Mouse (Mus musculus): Measurements from ENCODE around the gene Acad12. TPM values are rescaled to one million over a fixed set of nuclear protein-coding genes. Genes with fewer than 3 reads are reported as not detected.

The Acad12 gene
- polyA plus RNA-seq, 1 experiment: 5.8 TPM

DNA sequence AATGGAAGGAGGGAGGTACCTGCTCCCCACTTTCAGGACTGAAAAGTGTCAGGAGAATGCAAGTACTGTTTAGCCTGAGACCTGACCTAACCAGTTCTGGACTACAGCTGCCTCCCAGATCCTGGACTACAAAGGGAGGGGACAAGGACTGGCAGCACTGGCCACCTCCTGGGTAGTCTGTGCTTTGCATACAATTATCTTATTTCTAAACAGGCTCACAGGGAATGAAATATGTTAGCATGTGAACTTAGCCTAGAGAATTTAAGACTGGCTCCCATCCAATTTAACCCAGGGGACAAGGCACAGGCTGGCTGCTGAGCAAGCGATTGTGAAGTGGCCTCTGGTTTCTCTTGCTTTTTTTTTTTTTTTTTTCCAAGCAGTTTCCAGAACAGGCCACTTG, 48.0 kb downstream of the Acad12 start:
- H3K4me1 ChIP-seq (ENCODE audit: control insufficient read depth, insufficient read depth, low read length): no peaks in the 10 kb centered on the region
- no peaks in the 10 kb centered on the region for H3K27me3 ChIP-seq (ENCODE audit: control insufficient read depth, insufficient read depth, low read length, poor library complexity, severe bottlenecking)
- H3K27ac ChIP-seq (ENCODE audit: insufficient read depth, low read length): no peak overlapping the region

DNA sequence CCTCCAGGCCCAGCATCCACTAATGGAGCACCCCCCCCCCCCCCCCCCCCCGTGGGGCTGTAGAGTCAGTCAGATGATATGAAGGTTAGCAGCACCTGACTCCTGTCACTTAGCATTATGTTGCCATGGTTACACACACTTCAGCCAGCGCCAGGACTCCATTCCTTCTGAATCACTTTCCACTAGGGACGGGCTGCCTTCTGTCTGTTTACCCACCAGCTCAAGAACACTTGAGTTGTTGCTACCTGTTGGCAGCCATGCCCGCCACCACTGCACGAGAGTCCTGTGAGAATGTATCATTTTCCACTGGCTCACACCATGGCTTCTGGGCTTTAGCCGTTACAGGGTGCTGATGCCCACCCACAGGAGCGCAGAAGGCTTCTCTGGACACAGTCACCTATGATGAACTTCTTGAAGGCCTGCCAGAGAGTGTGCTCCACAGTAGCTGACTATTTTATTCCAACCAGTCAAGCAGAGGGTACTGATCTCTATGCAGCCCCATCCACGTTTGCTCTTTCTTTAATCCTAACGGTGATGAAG, 48.8 kb downstream of the Acad12 start:
- Histone ChIP-seq H3K4me1 (ENCODE audit: control insufficient read depth, insufficient read depth, low read length) (no peaks in the 10 kb centered on the region), H3K27me3 (ENCODE audit: control insufficient read depth, insufficient read depth, low read length, poor library complexity, severe bottlenecking) (no peaks in the 10 kb centered on the region), H3K9me3 (replicated peaks; ENCODE audit: control insufficient read depth, insufficient read depth, low read length, poor library complexity, severe bottlenecking) (no peaks in the 10 kb centered on the region), H3K36me3 (ENCODE audit: control insufficient read depth, insufficient read depth, low read length, poor library complexity, severe bottlenecking) (peaks cover 11% of the 10 kb centered on the region), H3K27ac (ENCODE audit: insufficient read depth, low read length) (no peak overlapping the region), H3K4me3 (ENCODE audit: low read depth, low read length) (no peak overlapping the region), H3K9ac (ENCODE audit: low read depth, poor library complexity, severe bottlenecking) (no peak overlapping the region)
- TF ChIP-seq EP300 (IDR thresholded peaks at IDR 0.05; ENCODE audit: insufficient read depth, low read depth, low read length): no peak
- no peak for TF ChIP-seq CTCF (IDR thresholded peaks at IDR 0.05; ENCODE audit: low read depth, low read length)
- TF ChIP-seq POLR2A (IDR thresholded peaks at IDR 0.05; ENCODE audit: insufficient read depth, low read length): no peak

More for the DNA sequence above, 48.0 kb downstream of the Acad12 start:
- H3K36me3 ChIP-seq (ENCODE audit: control insufficient read depth, insufficient read depth, low read length, poor library complexity, severe bottlenecking): peaks cover 11% of the 10 kb centered on the region
- no peak overlapping the region for H3K4me3 ChIP-seq (ENCODE audit: low read depth, low read length)
- no peak overlapping the region for H3K9ac ChIP-seq (ENCODE audit: low read depth, poor library complexity, severe bottlenecking)
- no peaks in the 10 kb centered on the region for H3K9me3 ChIP-seq (replicated peaks; ENCODE audit: control insufficient read depth, insufficient read depth, low read length, poor library complexity, severe bottlenecking)
- TF ChIP-seq POLR2A (IDR thresholded peaks at IDR 0.05; ENCODE audit: insufficient read depth, low read length) (no peak), CTCF (IDR thresholded peaks at IDR 0.05; ENCODE audit: low read depth, low read length) (no peak), EP300 (IDR thresholded peaks at IDR 0.05; ENCODE audit: insufficient read depth, low read depth, low read length) (no peak)

GRCm38 (mm10) chr5:121566035-121566681, 52.6 kb downstream of the Acad12 start:
- Histone ChIP-seq H3K27me3 (ENCODE audit: control insufficient read depth, insufficient read depth, low read length, poor library complexity, severe bottlenecking) (no peaks in the 10 kb centered on the region), H3K9ac (ENCODE audit: low read depth, poor library complexity, severe bottlenecking) (no peak overlapping the region), H3K27ac (ENCODE audit: insufficient read depth, low read length) (no peak overlapping the region), H3K4me1 (ENCODE audit: control insufficient read depth, insufficient read depth, low read length) (no peaks in the 10 kb centered on the region), H3K9me3 (replicated peaks; ENCODE audit: control insufficient read depth, insufficient read depth, low read length, poor library complexity, severe bottlenecking) (no peaks in the 10 kb centered on the region), H3K4me3 (ENCODE audit: low read depth, low read length) (no peak overlapping the region), H3K36me3 (ENCODE audit: control insufficient read depth, insufficient read depth, low read length, poor library complexity, severe bottlenecking) (peaks cover 8% of the 10 kb centered on the region)
- TF ChIP-seq POLR2A (IDR thresholded peaks at IDR 0.05; ENCODE audit: insufficient read depth, low read length) (no peak), EP300 (IDR thresholded peaks at IDR 0.05; ENCODE audit: insufficient read depth, low read depth, low read length) (no peak), CTCF (IDR thresholded peaks at IDR 0.05; ENCODE audit: low read depth, low read length) (no peak)

DNA sequence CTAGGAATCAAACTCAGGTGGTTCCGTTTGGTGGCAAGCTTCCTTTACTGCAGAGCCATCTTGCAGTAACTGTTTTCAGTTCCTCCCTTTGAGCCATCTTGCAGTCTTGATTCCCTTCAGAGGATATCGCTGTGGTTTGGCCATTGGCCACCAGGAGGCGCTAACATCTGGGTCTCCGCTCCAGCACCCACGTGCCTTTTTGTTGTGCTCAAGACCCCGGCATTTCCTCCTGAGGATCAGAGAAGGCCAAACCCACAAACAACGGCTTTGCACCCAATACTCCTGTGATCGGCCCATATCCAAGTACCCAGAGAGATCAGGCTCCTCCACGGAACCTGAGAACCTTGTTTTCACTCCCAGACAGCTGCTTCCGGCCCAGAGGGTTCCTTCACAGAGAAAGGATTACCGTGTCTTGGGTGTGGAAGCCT, 54.3 kb downstream of the Acad12 start:
- H3K9ac ChIP-seq (ENCODE audit: low read depth, poor library complexity, severe bottlenecking): no peak overlapping the region

DNA sequence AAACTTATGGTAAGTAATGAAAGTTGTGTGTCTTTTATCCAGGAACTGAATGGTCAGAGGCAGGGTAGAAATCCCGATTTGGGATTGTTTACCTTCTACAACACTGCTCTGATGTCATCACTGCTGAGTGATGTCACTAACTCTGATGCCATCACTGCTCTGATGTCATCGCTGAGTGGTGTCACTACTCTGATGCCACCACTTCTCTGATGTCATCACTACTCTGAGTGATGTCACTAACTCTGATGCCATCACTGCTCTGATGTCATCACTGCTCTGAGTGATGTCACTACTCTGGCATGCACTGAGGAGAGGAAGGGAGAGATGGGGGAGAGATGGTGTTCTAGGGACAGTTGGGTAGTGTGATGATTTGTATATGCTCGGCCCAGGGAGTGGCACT, 56.3 kb downstream of the Acad12 start:
- Histone ChIP-seq H3K36me3 (ENCODE audit: control insufficient read depth, insufficient read depth, low read length, poor library complexity, severe bottlenecking) (no peaks in the 10 kb centered on the region), H3K9ac (ENCODE audit: low read depth, poor library complexity, severe bottlenecking) (no peak overlapping the region), H3K27me3 (ENCODE audit: control insufficient read depth, insufficient read depth, low read length, poor library complexity, severe bottlenecking) (no peaks in the 10 kb centered on the region), H3K9me3 (replicated peaks; ENCODE audit: control insufficient read depth, insufficient read depth, low read length, poor library complexity, severe bottlenecking) (no peaks in the 10 kb centered on the region), H3K4me3 (ENCODE audit: low read depth, low read length) (no peak overlapping the region), H3K4me1 (ENCODE audit: control insufficient read depth, insufficient read depth, low read length) (no peaks in the 10 kb centered on the region), H3K27ac (ENCODE audit: insufficient read depth, low read length) (no peak overlapping the region)
- TF ChIP-seq POLR2A (IDR thresholded peaks at IDR 0.05; ENCODE audit: insufficient read depth, low read length): no peak
- TF ChIP-seq CTCF (IDR thresholded peaks at IDR 0.05; ENCODE audit: low read depth, low read length): no peak
- no peak for TF ChIP-seq EP300 (IDR thresholded peaks at IDR 0.05; ENCODE audit: insufficient read depth, low read depth, low read length)

More for the DNA sequence above, 54.3 kb downstream of the Acad12 start:
- H3K27ac ChIP-seq (ENCODE audit: insufficient read depth, low read length): no peak overlapping the region
- no peak overlapping the region for H3K4me3 ChIP-seq (ENCODE audit: low read depth, low read length)
- H3K27me3 ChIP-seq (ENCODE audit: control insufficient read depth, insufficient read depth, low read length, poor library complexity, severe bottlenecking): no peaks in the 10 kb centered on the region
- TF ChIP-seq POLR2A (IDR thresholded peaks at IDR 0.05; ENCODE audit: insufficient read depth, low read length) (no peak), CTCF (IDR thresholded peaks at IDR 0.05; ENCODE audit: low read depth, low read length) (peak; percentile 87), EP300 (IDR thresholded peaks at IDR 0.05; ENCODE audit: insufficient read depth, low read depth, low read length) (no peak)
- no peaks in the 10 kb centered on the region for H3K4me1 ChIP-seq (ENCODE audit: control insufficient read depth, insufficient read depth, low read length)
- H3K36me3 ChIP-seq (ENCODE audit: control insufficient read depth, insufficient read depth, low read length, poor library complexity, severe bottlenecking): no peaks in the 10 kb centered on the region
- H3K9me3 ChIP-seq (replicated peaks; ENCODE audit: control insufficient read depth, insufficient read depth, low read length, poor library complexity, severe bottlenecking): no peaks in the 10 kb centered on the region

DNA sequence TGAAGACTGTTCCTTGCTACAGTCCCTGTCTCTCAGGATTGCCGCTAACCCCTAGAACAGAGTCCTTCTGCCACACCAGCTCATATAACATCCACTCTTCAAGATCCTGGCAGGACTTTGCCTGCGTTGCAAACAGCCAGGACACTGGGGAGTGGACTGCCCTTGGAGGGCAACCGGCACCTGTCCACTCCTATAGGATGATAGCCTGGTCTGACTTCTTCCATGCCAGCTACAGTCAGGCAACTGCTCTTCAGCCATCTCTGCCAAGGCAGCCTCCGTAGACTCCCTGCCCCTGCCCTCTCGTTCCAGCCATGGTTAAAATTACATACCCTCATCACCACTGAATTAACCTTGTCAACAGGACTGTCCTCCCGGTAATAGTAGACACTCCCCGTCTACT, 69.5 kb downstream of the Acad12 start:
- no peak overlapping the region for H3K4me3 ChIP-seq (ENCODE audit: low read depth, low read length)
- TF ChIP-seq EP300 (IDR thresholded peaks at IDR 0.05; ENCODE audit: insufficient read depth, low read depth, low read length) (no peak), POLR2A (IDR thresholded peaks at IDR 0.05; ENCODE audit: insufficient read depth, low read length) (no peak), CTCF (IDR thresholded peaks at IDR 0.05; ENCODE audit: low read depth, low read length) (no peak)

More for the DNA sequence above, 69.5 kb downstream of the Acad12 start:
- Histone ChIP-seq H3K4me1 (ENCODE audit: control insufficient read depth, insufficient read depth, low read length) (no peaks in the 10 kb centered on the region), H3K27me3 (ENCODE audit: control insufficient read depth, insufficient read depth, low read length, poor library complexity, severe bottlenecking) (no peaks in the 10 kb centered on the region), H3K36me3 (ENCODE audit: control insufficient read depth, insufficient read depth, low read length, poor library complexity, severe bottlenecking) (no peaks in the 10 kb centered on the region), H3K9me3 (replicated peaks; ENCODE audit: control insufficient read depth, insufficient read depth, low read length, poor library complexity, severe bottlenecking) (no peaks in the 10 kb centered on the region), H3K9ac (ENCODE audit: low read depth, poor library complexity, severe bottlenecking) (no peak overlapping the region), H3K27ac (ENCODE audit: insufficient read depth, low read length) (no peak overlapping the region)
